Mouse (Mus musculus) urinary bladder, adult 18-20 months (tissue): ENCODE measurements around the gene Tmem45a2.
"Not testable (repeated sequence)": the region's sequence is repeated elsewhere in the genome, so short reads cannot be mapped to it uniquely, and the experiment has no call there.

Experiments used
- DNase-seq, 2 experiments: peaks; one replicate each; pipeline ENCODE4 v3.0.0; 2022; ENCODE audit warnings: low spot score in 2 of 2, mixed read lengths in 2 of 2

The Tmem45a2 gene

GRCm38 (mm10) chr16:57071132-57071639 is at the start of gene Tmem45a2:
TSS of gene Tmem45a2 (minus strand) at chr16:57071372.
- no peak for DNase-seq

DNA sequence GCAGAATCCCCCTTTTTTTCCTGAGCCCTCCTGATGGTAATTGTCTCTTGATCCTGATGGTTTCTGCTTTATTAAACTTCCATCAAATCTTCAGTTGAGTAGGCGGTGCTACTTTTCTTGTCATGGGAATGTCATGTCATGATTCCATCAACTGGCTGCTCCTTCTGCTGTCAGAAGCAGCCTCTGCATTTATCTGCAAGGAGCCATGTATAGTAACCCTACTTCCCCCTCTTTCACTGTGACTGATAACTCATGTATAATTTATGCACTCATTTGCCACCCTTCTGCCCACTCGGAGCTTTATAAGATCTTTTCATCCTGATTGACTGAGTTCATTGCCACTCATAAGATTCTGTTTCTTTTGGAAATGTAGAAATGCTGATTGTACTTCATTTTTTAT is 46.4 kb upstream of the Tmem45a2 start:
- no peak for DNase-seq

- no peak for DNase-seq
Measured at GRCm38 (mm10) chr16:57116066-57116465, 44.9 kb upstream of the Tmem45a2 start.

GRCm38 (mm10) chr16:57106185-57106960 is 35.2 kb upstream of the Tmem45a2 start:
- DNase-seq, result no peak

GRCm38 (mm10) chr16:57101174-57101573 is 30.0 kb upstream of the Tmem45a2 start:
- no peak for DNase-seq

- no peak for DNase-seq
Measured at GRCm38 (mm10) chr16:57099572-57100237, 28.5 kb upstream of the Tmem45a2 start.

- DNase-seq, result no peak
Measured at GRCm38 (mm10) chr16:57098468-57099144, 27.4 kb upstream of the Tmem45a2 start.

- DNase-seq, result no peak
Measured at GRCm38 (mm10) chr16:57092911-57093605, 21.9 kb upstream of the Tmem45a2 start.

- peak in 1 of 2 experiments; percentile 17 for DNase-seq
Measured at GRCm38 (mm10) chr16:57092460-57092859, 21.3 kb upstream of the Tmem45a2 start.

DNA sequence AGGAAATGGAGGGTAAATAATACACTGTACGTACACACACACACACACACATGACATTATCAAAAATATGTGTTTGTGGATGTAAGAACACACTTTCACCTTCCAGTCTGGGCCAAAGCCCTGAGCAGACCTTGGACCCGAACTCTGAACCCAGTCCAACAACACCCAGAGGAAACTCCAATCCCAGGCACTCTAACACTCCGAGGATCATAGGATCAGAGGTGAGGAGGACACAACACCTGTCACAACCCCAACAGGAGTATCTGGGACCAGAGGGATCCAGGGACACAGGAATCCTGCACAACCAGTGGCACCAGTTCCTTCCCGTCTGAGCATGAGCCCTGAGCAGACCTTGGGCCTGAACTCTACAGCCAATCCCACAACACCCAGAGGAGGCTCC is 8.4 kb upstream of the Tmem45a2 start:
- no peak for DNase-seq

- DNase-seq, result no peak
Measured at GRCm38 (mm10) chr16:57075986-57076385, 4.8 kb upstream of the Tmem45a2 start.

DNA sequence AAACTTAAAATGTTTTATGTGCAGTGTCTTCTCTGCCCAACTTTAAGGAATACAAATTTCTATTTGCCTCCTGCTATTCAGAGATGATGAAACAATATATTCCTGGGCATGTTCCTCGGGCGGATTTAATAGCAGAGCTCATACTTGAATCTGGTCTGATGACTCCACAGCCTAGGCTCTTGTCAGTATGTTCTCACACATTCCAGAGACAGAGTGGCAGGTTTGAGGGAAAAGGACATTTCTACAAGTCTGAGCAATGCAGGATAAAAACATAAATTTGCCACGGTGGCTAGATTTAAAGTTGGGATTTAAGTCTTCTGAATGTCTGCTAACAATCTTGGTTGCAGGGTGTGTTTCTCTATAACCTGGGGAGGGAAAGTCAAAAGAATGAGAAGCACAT is 9.1 kb downstream of the Tmem45a2 start:
- no peak for DNase-seq

- DNase-seq, result no peak
Measured at GRCm38 (mm10) chr16:57056995-57057394, 14.2 kb downstream of the Tmem45a2 start.

- DNase-seq, result no peak
Measured at GRCm38 (mm10) chr16:57049974-57050373, 21.2 kb downstream of the Tmem45a2 start.

- DNase-seq, result no peak
Measured at GRCm38 (mm10) chr16:57038600-57038999, 32.6 kb downstream of the Tmem45a2 start.

DNA sequence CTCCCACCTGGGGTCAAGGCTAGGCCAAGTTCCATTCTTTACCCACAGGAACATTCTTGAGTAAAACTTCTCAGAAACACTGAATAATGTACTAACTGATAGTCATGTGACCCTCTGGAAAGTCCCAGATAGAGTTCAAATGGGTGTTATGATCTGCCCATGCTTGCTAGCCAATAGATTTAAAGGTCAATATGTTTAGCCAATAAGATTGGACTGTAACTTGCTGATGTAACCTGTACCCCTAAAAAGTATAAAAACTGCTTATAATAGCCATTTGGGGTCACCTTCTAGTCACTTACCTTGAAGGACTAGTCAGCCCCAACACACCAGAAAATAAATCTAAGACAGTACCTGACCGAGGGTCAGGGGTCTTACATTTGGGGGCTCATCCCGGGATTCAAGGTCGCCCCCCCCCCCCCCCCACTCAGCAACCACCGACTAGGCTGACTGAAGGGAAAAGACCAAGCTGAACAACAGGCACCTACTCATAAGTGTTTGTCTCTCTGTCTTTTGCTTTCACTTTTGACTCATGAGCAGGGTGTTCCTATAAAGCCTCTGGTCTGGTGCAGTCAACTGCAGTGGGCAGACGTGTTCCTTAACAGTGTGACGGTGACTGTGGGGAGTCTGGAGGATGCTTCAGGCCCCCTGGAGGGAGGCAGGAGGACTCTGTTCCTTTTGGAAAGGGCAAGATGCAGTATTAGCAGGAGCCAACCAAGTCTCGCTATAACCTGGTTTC is 40.9 kb downstream of the Tmem45a2 start:
- DNase-seq, result peak in 1 of 2 experiments; percentile 0

GRCm38 (mm10) chr16:56998283-56998682 is 72.9 kb downstream of the Tmem45a2 start:
- not testable (repeated sequence) for DNase-seq
